Mouse (Mus musculus): Measurements from ENCODE around the gene Mrm2.
"Not testable (repeated sequence)": the region's sequence is repeated elsewhere in the genome, so short reads cannot be mapped to it uniquely, and the experiment has no call there.

Gene Mrm2

GRCm38 (mm10) chr5:140331615-140332512, at the start of gene Mrm2:
Gene Mrm2 (minus strand): TSS chr5:140331898.
- DNase-seq (ENCODE audit: low read depth, low spot score) = peak; percentile 93

- DNase-seq (ENCODE audit: low read depth, low spot score) = no peak
Measured at GRCm38 (mm10) chr5:140381156-140381555, 49.5 kb upstream of the Mrm2 start.

GRCm38 (mm10) chr5:140379299-140379698, 47.6 kb upstream of the Mrm2 start:
- DNase-seq (ENCODE audit: low read depth, low spot score) = peak; percentile 53

GRCm38 (mm10) chr5:140378121-140378853, 46.6 kb upstream of the Mrm2 start:
- peak; percentile 41 for DNase-seq (ENCODE audit: low read depth, low spot score)

- DNase-seq (ENCODE audit: low read depth, low spot score) = no peak
Measured at GRCm38 (mm10) chr5:140375249-140375829, 43.6 kb upstream of the Mrm2 start.

- DNase-seq (ENCODE audit: low read depth, low spot score) = no peak
Measured at GRCm38 (mm10) chr5:140374226-140374625, 42.5 kb upstream of the Mrm2 start.

- no peak for DNase-seq (ENCODE audit: low read depth, low spot score)
Measured at GRCm38 (mm10) chr5:140373711-140374110, 42.0 kb upstream of the Mrm2 start.

GRCm38 (mm10) chr5:140371671-140372070, 40.0 kb upstream of the Mrm2 start:
- DNase-seq (ENCODE audit: low read depth, low spot score) = no peak

- no peak for DNase-seq (ENCODE audit: low read depth, low spot score)
Measured at GRCm38 (mm10) chr5:140370446-140371254, 39.0 kb upstream of the Mrm2 start.

- DNase-seq (ENCODE audit: low read depth, low spot score) = no peak
Measured at GRCm38 (mm10) chr5:140369466-140369865, 37.8 kb upstream of the Mrm2 start.

GRCm38 (mm10) chr5:140368926-140369325, 37.2 kb upstream of the Mrm2 start:
- DNase-seq (ENCODE audit: low read depth, low spot score) = no peak

- not testable (repeated sequence) for DNase-seq (ENCODE audit: low read depth, low spot score)
Measured at GRCm38 (mm10) chr5:140368126-140368525, 36.4 kb upstream of the Mrm2 start.

GRCm38 (mm10) chr5:140364415-140364814, 32.7 kb upstream of the Mrm2 start:
- DNase-seq (ENCODE audit: low read depth, low spot score) = no peak

- DNase-seq (ENCODE audit: low read depth, low spot score) = no peak
Measured at GRCm38 (mm10) chr5:140359930-140360674, 28.4 kb upstream of the Mrm2 start.

- no peak for DNase-seq (ENCODE audit: low read depth, low spot score)
Measured at GRCm38 (mm10) chr5:140357466-140357865, 25.8 kb upstream of the Mrm2 start.

GRCm38 (mm10) chr5:140355934-140356333, 24.2 kb upstream of the Mrm2 start:
- no peak for DNase-seq (ENCODE audit: low read depth, low spot score)

- no peak for DNase-seq (ENCODE audit: low read depth, low spot score)
Measured at GRCm38 (mm10) chr5:140352352-140352751, 20.7 kb upstream of the Mrm2 start.

GRCm38 (mm10) chr5:140350731-140351497, 19.2 kb upstream of the Mrm2 start:
- no peak for DNase-seq (ENCODE audit: low read depth, low spot score)

GRCm38 (mm10) chr5:140349882-140350281, 18.2 kb upstream of the Mrm2 start:
- DNase-seq (ENCODE audit: low read depth, low spot score) = no peak

- peak; percentile 43 for DNase-seq (ENCODE audit: low read depth, low spot score)
Measured at GRCm38 (mm10) chr5:140346050-140346449, 14.4 kb upstream of the Mrm2 start.

Data from 3T3-L1 (cell line).